Mouse (Mus musculus) spleen, embryonic (tissue): ENCODE measurements around the gene Clspn.

Source experiments
- CTCF ChIA-PET: fragments of 350-600 bp; sonication (Branson Sonifier 250); formaldehyde crosslinking; loops from one replicate; lab custom pipeline; 2022; lab: Charles Lee

Clspn gene

GRCm38 (mm10) chr4:126554462-126554861 lies 2.3 kb upstream of the Clspn start:
- CTCF ChIA-PET = interaction anchor here (0.6 to 0.7 kb wide), 5 partner anchors 19 to 391 kb away, joined by 3 to 13 read pairs (median 10); partner anchors contain the start of gene Sh3d21

GRCm38 (mm10) chr4:126563798-126564197 lies 7.1 kb downstream of the Clspn start:
- CTCF ChIA-PET = no interaction called here

GRCm38 (mm10) chr4:126567243-126567642 lies 10.5 kb downstream of the Clspn start:
- CTCF ChIA-PET = no interaction called here

GRCm38 (mm10) chr4:126569783-126570182 lies 13.0 kb downstream of the Clspn start:
- CTCF ChIA-PET = no interaction called here

GRCm38 (mm10) chr4:126576281-126576680 lies 19.5 kb downstream of the Clspn start:
- CTCF ChIA-PET = no interaction called here

- CTCF ChIA-PET = no interaction called here
Observed at GRCm38 (mm10) chr4:126577920-126578319, 21.2 kb downstream of the Clspn start.

- CTCF ChIA-PET = no interaction called here
Observed at GRCm38 (mm10) chr4:126579077-126579476, 22.3 kb downstream of the Clspn start.

GRCm38 (mm10) chr4:126585739-126586138 lies 29.0 kb downstream of the Clspn start:
- CTCF ChIA-PET = no interaction called here

GRCm38 (mm10) chr4:126592039-126592438 lies 35.3 kb downstream of the Clspn start:
- CTCF ChIA-PET = no interaction called here

- CTCF ChIA-PET = interaction anchor here (0.6 to 1.3 kb wide), 3 partner anchors 62 to 1797 kb away, joined by 3 to 5 read pairs (median 3); no protein-coding TSS in a partner anchor
Observed at GRCm38 (mm10) chr4:126599971-126600754, 43.4 kb downstream of the Clspn start.

- CTCF ChIA-PET = interaction anchor here (0.7 kb wide), 1 partner anchor 215 kb away, joined by 3 read pairs; no protein-coding TSS in a partner anchor
Observed at GRCm38 (mm10) chr4:126601597-126602444, 45.1 kb downstream of the Clspn start.

GRCm38 (mm10) chr4:126602445-126602762 lies 45.7 kb downstream of the Clspn start:
- CTCF ChIA-PET = no interaction called here

GRCm38 (mm10) chr4:126604141-126604540 lies 47.4 kb downstream of the Clspn start:
- CTCF ChIA-PET = no interaction called here

- CTCF ChIA-PET = no interaction called here
Observed at GRCm38 (mm10) chr4:126605751-126606150, 49.0 kb downstream of the Clspn start.

GRCm38 (mm10) chr4:126609606-126610181 lies 53.0 kb downstream of the Clspn start, which contains the start of gene 5730409E04Rik:
5730409E04Rik (plus strand) TSS chr4:126609818.
- CTCF ChIA-PET = no interaction called here

GRCm38 (mm10) chr4:126611991-126612390 lies 55.3 kb downstream of the Clspn start:
- CTCF ChIA-PET = no interaction called here

GRCm38 (mm10) chr4:126616312-126616711 lies 59.6 kb downstream of the Clspn start:
- CTCF ChIA-PET = no interaction called here

GRCm38 (mm10) chr4:126619691-126620330 lies 63.1 kb downstream of the Clspn start:
- CTCF ChIA-PET = no interaction called here

GRCm38 (mm10) chr4:126620349-126620874 lies 63.7 kb downstream of the Clspn start:
- CTCF ChIA-PET = no interaction called here

- CTCF ChIA-PET = no interaction called here
Observed at GRCm38 (mm10) chr4:126627021-126627681, 70.4 kb downstream of the Clspn start.

GRCm38 (mm10) chr4:126631922-126632321 lies 75.2 kb downstream of the Clspn start:
- CTCF ChIA-PET = interaction anchor here (0.5 kb wide), 1 partner anchor 115 kb away, joined by 20 read pairs; no protein-coding TSS in a partner anchor
